Mouse (Mus musculus) forebrain, embryonic 16.5 days (tissue): Measurements from ENCODE around the gene Kifc3. TPM values are rescaled to one million over a fixed set of nuclear protein-coding genes. Genes with fewer than 3 reads are reported as not detected.

Experiments used
- ATAC-seq: fragments of 200-750 bp; cut with Nextera tagmentation; 2 replicates; pipeline ENCODE4 v1.8.0; 2017; ENCODE audit warnings: mild to moderate bottlenecking, moderate library complexity
- H3K27ac ChIP-seq: fragments of 300-500 bp; sonication (generic); 2 replicates; pipeline ENCODE4 v1.5.1; 2014; ENCODE audit warnings: low read length, control low read depth
- H3K27me3 ChIP-seq: fragments of 300-500 bp; sonication (generic); replicated peaks from 2 replicates; pipeline ENCODE4 v1.6.1; 2014; ENCODE audit warnings: low read length; ENCODE audit not compliant: control insufficient read depth, insufficient read depth
- H3K36me3 ChIP-seq: fragments of 300-500 bp; sonication (generic); 2 replicates; pipeline ENCODE4 v1.6.1; 2014; ENCODE audit not compliant: control insufficient read depth, insufficient read depth
- H3K4me1 ChIP-seq: fragments of 300-500 bp; sonication (generic); replicated peaks from 2 replicates; pipeline ENCODE4 v1.6.1; 2014; ENCODE audit warnings: low read length; ENCODE audit not compliant: control insufficient read depth, insufficient read depth
- H3K4me2 ChIP-seq: fragments of 300-500 bp; sonication (generic); 2 replicates; pipeline ENCODE4 v1.6.1; 2014; ENCODE audit warnings: mild to moderate bottlenecking, low read length, control low read depth
- H3K4me3 ChIP-seq: fragments of 300-500 bp; sonication (generic); replicated peaks from 2 replicates; pipeline ENCODE4 v1.5.1; 2014; ENCODE audit warnings: mild to moderate bottlenecking, low read length, control low read depth
- H3K9ac ChIP-seq: fragments of 300-500 bp; sonication (generic); replicated peaks from 2 replicates; pipeline ENCODE4 v1.6.1; 2014; ENCODE audit warnings: low read depth, low read length, control low read depth
- H3K9me3 ChIP-seq: fragments of 300-500 bp; sonication (generic); 2 replicates; pipeline ENCODE4 v1.6.1; 2016; ENCODE audit warnings: low read length; ENCODE audit not compliant: control insufficient read depth
- WGBS: fragments of 180-500 bp; shearing (Covaris S2); extraction: QIAGEN DNeasy Blood & Tissue Kit; methylation state at CpG from one replicate; pipeline ENCODE4 v1.1.7; 2014; 5-methylcytosine and 5-hydroxymethylcytosine counted together
- polyA plus RNA-seq: library from polyadenylated mRNA; unstranded; fragments of >200 nt; fragmentation: Nextera tagmentation; extraction: Ambion mirVana; gene quantifications from 2 replicates; pipeline ENCODE4 v1.2.1, GENCODE M21; 2015

Kifc3 gene
- polyA plus RNA-seq, 1 experiment from 2014 or later, result 21.9 TPM

GRCm38 (mm10) chr8:95080381-95081341 is 122.0 kb downstream of the Kifc3 start, which contains the start of gene Katnb1:
Katnb1 (plus strand) TSS chr8:95081186.
- peak; percentile 97 for ATAC-seq
- WGBS, result under 1% methylated on average over 47 of the region's 47 CpGs
- H3K9ac ChIP-seq, result peak within 1 kb of the TSS; percentile 78
- H3K4me2 ChIP-seq, result peak within 1 kb of the TSS; percentile 78
- H3K4me1 ChIP-seq, result peaks cover 13% of the 10 kb centered on the region
- H3K4me3 ChIP-seq, result peak within 1 kb of the TSS; percentile 88
- 0 out of 2 replicates have a peak, but pooled peaks cover 3% of the 10 kb centered on the region for H3K27me3 ChIP-seq
- H3K36me3 ChIP-seq, result no peaks in the 10 kb centered on the region
- no peaks in the 10 kb centered on the region for H3K9me3 ChIP-seq
- peak within 1 kb of the TSS; percentile 68 for H3K27ac ChIP-seq

GRCm38 (mm10) chr8:95079305-95079704 is 123.3 kb downstream of the Kifc3 start:
- H3K27me3 ChIP-seq, result 0 out of 2 replicates have a peak, but pooled peaks cover 3% of the 10 kb centered on the region
- H3K27ac ChIP-seq, result no peak overlapping the region
- H3K36me3 ChIP-seq, result no peaks in the 10 kb centered on the region
- no peaks in the 10 kb centered on the region for H3K9me3 ChIP-seq
- H3K9ac ChIP-seq, result no peak overlapping the region
- WGBS, result 85% methylated on average over 4 of the region's 4 CpGs
- H3K4me2 ChIP-seq, result no peak overlapping the region
- ATAC-seq, result no peak
- no peak overlapping the region for H3K4me3 ChIP-seq
- peaks cover 13% of the 10 kb centered on the region for H3K4me1 ChIP-seq

GRCm38 (mm10) chr8:95078055-95078454 is 124.6 kb downstream of the Kifc3 start:
- Histone ChIP-seq H3K4me1 (peaks cover 13% of the 10 kb centered on the region), H3K9me3 (no peaks in the 10 kb centered on the region), H3K4me2 (no peak overlapping the region), H3K27ac (no peak overlapping the region), H3K36me3 (no peaks in the 10 kb centered on the region), H3K9ac (no peak overlapping the region), H3K27me3 (0 out of 2 replicates have a peak, but pooled peaks cover 3% of the 10 kb centered on the region), H3K4me3 (no peak overlapping the region)
- no peak for ATAC-seq
- 80% methylated on average over 3 of the region's 3 CpGs for WGBS

GRCm38 (mm10) chr8:95076151-95076550 is 126.5 kb downstream of the Kifc3 start:
- no peak for ATAC-seq

GRCm38 (mm10) chr8:95075504-95075903 is 127.1 kb downstream of the Kifc3 start:
- H3K4me1 ChIP-seq, result no peaks in the 10 kb centered on the region; the same call in 1 of the 2 replicates
- no peak overlapping the region for H3K4me3 ChIP-seq
- no peaks in the 10 kb centered on the region for H3K9me3 ChIP-seq
- 0 out of 2 replicates have a peak, but pooled peaks cover 3% of the 10 kb centered on the region for H3K27me3 ChIP-seq
- no peak overlapping the region for H3K4me2 ChIP-seq
- no peak for ATAC-seq
- WGBS, result 74% methylated on average over 3 of the region's 3 CpGs
- no peak overlapping the region for H3K27ac ChIP-seq
- H3K9ac ChIP-seq, result no peak overlapping the region
- no peaks in the 10 kb centered on the region for H3K36me3 ChIP-seq

More at GRCm38 (mm10) chr8:95076151-95076550, 126.5 kb downstream of the Kifc3 start:
- Histone ChIP-seq H3K27me3 (0 out of 2 replicates have a peak, but pooled peaks cover 3% of the 10 kb centered on the region), H3K9ac (no peak overlapping the region), H3K4me1 (no peaks in the 10 kb centered on the region; the same call in 1 of the 2 replicates), H3K27ac (no peak overlapping the region), H3K4me2 (no peak overlapping the region), H3K4me3 (no peak overlapping the region), H3K9me3 (no peaks in the 10 kb centered on the region), H3K36me3 (no peaks in the 10 kb centered on the region)
- WGBS, result 84% methylated on average over 17 of the region's 17 CpGs

- Histone ChIP-seq H3K4me3 (no peak overlapping the region), H3K4me1 (no peaks in the 10 kb centered on the region), H3K36me3 (no peaks in the 10 kb centered on the region), H3K9ac (no peak overlapping the region), H3K27me3 (no peaks in the 10 kb centered on the region), H3K9me3 (no peaks in the 10 kb centered on the region), H3K27ac (no peak overlapping the region), H3K4me2 (no peak overlapping the region)
- no peak for ATAC-seq
- WGBS, result 40% methylated on average over 3 of the region's 3 CpGs
Observed at GRCm38 (mm10) chr8:95067582-95067981, 135.0 kb downstream of the Kifc3 start.

- H3K27ac ChIP-seq, result no peak overlapping the region
- 67% methylated on average over 2 of the region's 2 CpGs for WGBS
- no peak overlapping the region for H3K4me3 ChIP-seq
- H3K9ac ChIP-seq, result no peak overlapping the region
- H3K27me3 ChIP-seq, result no peaks in the 10 kb centered on the region
- H3K4me1 ChIP-seq, result no peaks in the 10 kb centered on the region
- no peaks in the 10 kb centered on the region for H3K9me3 ChIP-seq
- no peak for ATAC-seq
- H3K4me2 ChIP-seq, result no peak overlapping the region
- no peaks in the 10 kb centered on the region for H3K36me3 ChIP-seq
Observed at GRCm38 (mm10) chr8:95064531-95064930, 138.1 kb downstream of the Kifc3 start.

- Histone ChIP-seq H3K9me3 (no peaks in the 10 kb centered on the region), H3K27me3 (no peaks in the 10 kb centered on the region), H3K36me3 (no peaks in the 10 kb centered on the region), H3K4me1 (no peaks in the 10 kb centered on the region), H3K27ac (no peak overlapping the region), H3K9ac (no peak overlapping the region), H3K4me3 (no peak overlapping the region), H3K4me2 (no peak overlapping the region)
- WGBS, result 73% methylated on average over 6 of the region's 6 CpGs
- no peak for ATAC-seq
Observed at GRCm38 (mm10) chr8:95059812-95060533, 142.6 kb downstream of the Kifc3 start.

- 84% methylated on average over 6 of the region's 6 CpGs for WGBS
- no peaks in the 10 kb centered on the region for H3K27me3 ChIP-seq
- H3K9ac ChIP-seq, result no peak overlapping the region
- no peaks in the 10 kb centered on the region for H3K4me1 ChIP-seq
- H3K36me3 ChIP-seq, result no peaks in the 10 kb centered on the region
- H3K4me3 ChIP-seq, result no peak overlapping the region
- no peak for ATAC-seq
- H3K27ac ChIP-seq, result no peak overlapping the region
- no peaks in the 10 kb centered on the region for H3K9me3 ChIP-seq
- H3K4me2 ChIP-seq, result no peak overlapping the region
Observed at GRCm38 (mm10) chr8:95058661-95059060, 144.0 kb downstream of the Kifc3 start.
